Mouse (Mus musculus) liver, adult 2 months (tissue): ENCODE measurements around the gene Dnali1. TPM values are rescaled to one million over a fixed set of nuclear protein-coding genes. Genes with fewer than 3 reads are reported as not detected.

Experiments
- DNase-seq: peaks from one replicate; pipeline ENCODE4 v3.0.0-alpha.2; 2011; ENCODE audit warnings: low read depth, low spot score; ENCODE audit errors: extremely low read depth
- H3K27ac ChIP-seq: fragments of 200-500 bp; replicated peaks from 2 replicates; pipeline ENCODE4 v1.5.1; 2012; ENCODE audit warnings: low read depth, mild to moderate bottlenecking, control low read depth, inconsistent platforms, low read length; ENCODE audit not compliant: insufficient read depth
- H3K27me3 ChIP-seq: fragments of 200-500 bp; 2 replicates; pipeline ENCODE4 v1.6.1; 2012; ENCODE audit warnings: mild to moderate bottlenecking, moderate library complexity, low read length, inconsistent platforms; ENCODE audit not compliant: control insufficient read depth, insufficient read depth
- H3K36me3 ChIP-seq: fragments of 200-500 bp; 2 replicates; pipeline ENCODE4 v1.6.1; 2012; ENCODE audit warnings: low read length, inconsistent platforms; ENCODE audit not compliant: control insufficient read depth, insufficient read depth
- H3K4me1 ChIP-seq: fragments of 200-500 bp; 2 replicates; pipeline ENCODE4 v1.6.1; 2011; ENCODE audit warnings: low read length; ENCODE audit not compliant: control insufficient read depth, insufficient read depth
- H3K4me3 ChIP-seq: fragments of 200-500 bp; 2 replicates; pipeline ENCODE4 v1.5.1; 2011; ENCODE audit warnings: low read depth, mild to moderate bottlenecking, control low read depth, low read length, moderate library complexity; ENCODE audit not compliant: insufficient read depth
- H3K79me2 ChIP-seq: fragments of 200-500 bp; 2 replicates; pipeline ENCODE4 v1.6.1; 2012; ENCODE audit warnings: inconsistent platforms, mild to moderate bottlenecking, low read length, moderate library complexity; ENCODE audit not compliant: control insufficient read depth, insufficient read depth
- H3K9ac ChIP-seq: fragments of 200-500 bp; 2 replicates; pipeline ENCODE4 v1.6.1; 2012; ENCODE audit warnings: low read depth, mild to moderate bottlenecking, control low read depth, inconsistent platforms, low read length
- CTCF ChIP-seq: fragments of 200-500 bp; IDR thresholded peaks from 2 replicates; pipeline ENCODE4 v1.5.1; 2011; ENCODE audit warnings: low read depth, low read length, control low read depth
- POLR2A ChIP-seq: fragments of 200-500 bp; IDR thresholded peaks from 2 replicates; pipeline ENCODE4 v1.6.1; 2011; ENCODE audit warnings: low read length, control low read depth; ENCODE audit not compliant: insufficient read depth; ENCODE audit errors: extremely low read depth
- WGBS: fragments of 180-500 bp; shearing (Covaris S2); methylation state at CpG from one replicate; pipeline ENCODE4 v1.1.7; 2018; 5-methylcytosine and 5-hydroxymethylcytosine counted together
- polyA plus RNA-seq: library from polyadenylated mRNA; depleted of rRNA; stranded (reverse); fragments of >200 nt; gene quantifications from 2 replicates; pipeline ENCODE4 v1.2.3, GENCODE M21; 2012; rRNA removed
- total RNA-seq: library from RNA; depleted of rRNA; stranded (reverse); fragments of >200 nt; gene quantifications from 2 replicates; pipeline ENCODE4 v1.2.3, GENCODE M21; 2014; rRNA removed

Gene Dnali1
- total and polyA plus RNA-seq, 2 experiments: 0.05 to 0.09 TPM

DNA sequence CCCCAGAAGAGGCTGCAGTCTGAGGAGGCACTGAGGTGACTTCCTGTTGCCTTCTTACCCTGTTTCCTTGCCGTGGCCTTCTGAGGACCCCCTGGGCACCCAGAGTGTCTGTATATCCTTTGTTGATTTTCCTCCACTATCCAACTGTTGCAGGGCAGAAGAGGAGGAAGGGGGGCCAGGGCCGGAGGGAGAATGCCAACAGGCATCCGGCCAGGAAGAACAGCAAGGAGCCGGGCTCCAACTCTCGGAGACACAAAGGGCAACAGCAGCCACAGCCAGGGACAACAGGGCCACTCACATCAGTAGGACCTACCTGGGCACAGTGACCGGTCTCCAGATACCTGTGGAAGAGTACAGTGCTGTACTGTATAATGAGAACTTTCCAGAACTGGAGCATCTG is 57.3 kb downstream of the Dnali1 start:
- Histone ChIP-seq H3K27ac (no peak overlapping the region), H3K79me2 (no peaks in the 10 kb centered on the region), H3K9ac (no peak overlapping the region), H3K27me3 (peaks cover 6% of the 10 kb centered on the region; the same call in 1 of the 2 replicates), H3K4me1 (no peaks in the 10 kb centered on the region), H3K36me3 (no peaks in the 10 kb centered on the region), H3K4me3 (no peak overlapping the region)
- no peak for DNase-seq
- no peak for TF ChIP-seq CTCF
- TF ChIP-seq POLR2A: no peak
- 52% methylated on average over 6 of the region's 6 CpGs for WGBS

DNA sequence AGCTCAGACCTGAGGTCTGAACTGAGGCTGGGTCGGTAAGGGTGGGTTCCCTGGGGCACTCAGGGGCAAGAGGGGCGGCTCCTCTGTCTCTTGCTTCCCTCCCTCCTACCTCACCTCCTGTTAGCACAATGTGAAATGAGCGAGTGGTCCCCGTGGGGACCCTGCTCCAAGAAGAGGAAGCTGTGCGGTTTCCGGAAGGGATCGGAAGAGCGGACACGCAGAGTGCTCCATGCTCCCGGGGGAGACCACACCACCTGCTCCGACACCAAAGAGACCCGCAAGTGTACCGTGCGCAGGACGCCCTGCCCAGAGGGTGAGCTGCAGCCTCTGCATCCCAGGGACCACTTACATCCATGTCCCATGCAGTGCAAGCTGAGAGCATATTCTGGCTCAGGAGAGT is 58.0 kb downstream of the Dnali1 start:
- Histone ChIP-seq H3K4me1 (no peaks in the 10 kb centered on the region), H3K9ac (no peak overlapping the region), H3K27ac (no peak overlapping the region), H3K79me2 (no peaks in the 10 kb centered on the region), H3K27me3 (peaks cover 6% of the 10 kb centered on the region; the same call in 1 of the 2 replicates), H3K4me3 (no peak overlapping the region), H3K36me3 (no peaks in the 10 kb centered on the region)
- DNase-seq: no peak
- no peak for TF ChIP-seq POLR2A
- TF ChIP-seq CTCF: no peak
- WGBS: 56% methylated on average over 15 of the region's 15 CpGs

Other genes starting within 250 kb of the Dnali1 start
- gene Yrdc, start 215.0 kb downstream of the Dnali1 start, total RNA-seq: 17.0 and 19.3 TPM in 2 replicates
- 25.1 and 36.9 TPM in 2 replicates for gene Yrdc, start 215.0 kb downstream of the Dnali1 start, polyA plus RNA-seq
- gene 1110065P20Rik, start 214.5 kb downstream of the Dnali1 start, total RNA-seq: 35.5 and 41.5 TPM in 2 replicates
- gene 1110065P20Rik, start 214.5 kb downstream of the Dnali1 start, polyA plus RNA-seq: 43.5 and 49.9 TPM in 2 replicates
- under 0.01 TPM in 1 of 2 replicates, not detected in the other for gene Maneal, start 203.5 kb downstream of the Dnali1 start, total RNA-seq
- not detected in 2 replicates for gene Maneal, start 203.5 kb downstream of the Dnali1 start, polyA plus RNA-seq
- gene Epha10, start 184.8 kb downstream of the Dnali1 start, total RNA-seq: not detected in 2 replicates
- not detected in 2 replicates for gene Epha10, start 184.8 kb downstream of the Dnali1 start, polyA plus RNA-seq
- gene 9930104L06Rik, start 128.7 kb downstream of the Dnali1 start, total RNA-seq: 3.4 and 4.1 TPM in 2 replicates
- gene 9930104L06Rik, start 128.7 kb downstream of the Dnali1 start, polyA plus RNA-seq: 4.7 and 9.2 TPM in 2 replicates
- gene Cdca8, start 126.4 kb downstream of the Dnali1 start, total RNA-seq: 0.37 and 1.0 TPM in 2 replicates
- gene Cdca8, start 126.4 kb downstream of the Dnali1 start, polyA plus RNA-seq: 0.67 and 0.91 TPM in 2 replicates
- 0.09 TPM in 1 of 2 replicates, not detected in the other for gene Rspo1, start 79.3 kb downstream of the Dnali1 start, total RNA-seq
- gene Rspo1, start 79.3 kb downstream of the Dnali1 start, polyA plus RNA-seq: 0.37 and 0.56 TPM in 2 replicates
- gene Gnl2, start 49.1 kb downstream of the Dnali1 start, total RNA-seq: 19.3 and 22.0 TPM in 2 replicates
- 7.1 and 13.7 TPM in 2 replicates for gene Gnl2, start 49.1 kb downstream of the Dnali1 start, polyA plus RNA-seq
- 7.5 and 7.6 TPM in 2 replicates for gene Snip1, start 969 bp upstream of the Dnali1 start, total RNA-seq
- 6.1 and 6.9 TPM in 2 replicates for gene Snip1, start 969 bp upstream of the Dnali1 start, polyA plus RNA-seq
- 4.7 and 4.9 TPM in 2 replicates for gene Meaf6, start 19.4 kb upstream of the Dnali1 start, total RNA-seq
- gene Meaf6, start 19.4 kb upstream of the Dnali1 start, polyA plus RNA-seq: 5.2 and 5.9 TPM in 2 replicates
- 0.67 and 0.74 TPM in 2 replicates for gene Zc3h12a, start 62.1 kb upstream of the Dnali1 start, total RNA-seq
- gene Zc3h12a, start 62.1 kb upstream of the Dnali1 start, polyA plus RNA-seq: 2.4 and 3.0 TPM in 2 replicates